Mouse (Mus musculus): ENCODE results near the gene Mcts2. TPM values are rescaled to one million over a fixed set of nuclear protein-coding genes. Genes with fewer than 3 reads are reported as not detected.

Mcts2 gene
- polyA plus RNA-seq, 1 experiment, result 0.82 TPM

DNA sequence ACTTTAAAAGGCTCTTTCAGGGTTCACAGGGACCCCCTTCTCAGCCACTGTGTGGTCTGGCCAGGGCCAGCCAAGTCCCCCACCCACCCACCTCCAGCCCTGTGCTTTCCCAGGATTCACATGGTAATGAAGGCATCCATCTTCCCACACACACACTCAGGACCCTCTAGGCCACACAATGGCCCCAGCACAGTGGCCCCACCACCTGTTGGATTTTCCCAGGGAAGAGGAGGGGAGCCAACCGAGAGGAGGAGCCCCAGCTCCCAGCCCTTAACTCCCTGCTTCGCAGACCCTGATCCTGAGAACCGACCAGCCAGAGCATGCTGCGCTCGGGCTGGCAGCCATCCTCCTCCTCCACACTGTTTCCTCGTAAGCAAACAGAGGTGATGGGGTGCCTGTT lies 31.2 kb downstream of the Mcts2 start:
- no peaks in the 10 kb centered on the region for H3K4me1 ChIP-seq (ENCODE audit: control insufficient read depth, insufficient read depth, low read length)
- no peak overlapping the region for H3K4me3 ChIP-seq (ENCODE audit: insufficient read depth, low read length)
- no peak overlapping the region for H3K27ac ChIP-seq (ENCODE audit: insufficient read depth, low read depth, low read length)
- no peak for TF ChIP-seq CTCF (IDR thresholded peaks at IDR 0.05; ENCODE audit: low read depth, low read length)
- TF ChIP-seq POLR2A (IDR thresholded peaks at IDR 0.05; ENCODE audit: borderline replicate concordance, low read depth, low read length), result no peak

DNA sequence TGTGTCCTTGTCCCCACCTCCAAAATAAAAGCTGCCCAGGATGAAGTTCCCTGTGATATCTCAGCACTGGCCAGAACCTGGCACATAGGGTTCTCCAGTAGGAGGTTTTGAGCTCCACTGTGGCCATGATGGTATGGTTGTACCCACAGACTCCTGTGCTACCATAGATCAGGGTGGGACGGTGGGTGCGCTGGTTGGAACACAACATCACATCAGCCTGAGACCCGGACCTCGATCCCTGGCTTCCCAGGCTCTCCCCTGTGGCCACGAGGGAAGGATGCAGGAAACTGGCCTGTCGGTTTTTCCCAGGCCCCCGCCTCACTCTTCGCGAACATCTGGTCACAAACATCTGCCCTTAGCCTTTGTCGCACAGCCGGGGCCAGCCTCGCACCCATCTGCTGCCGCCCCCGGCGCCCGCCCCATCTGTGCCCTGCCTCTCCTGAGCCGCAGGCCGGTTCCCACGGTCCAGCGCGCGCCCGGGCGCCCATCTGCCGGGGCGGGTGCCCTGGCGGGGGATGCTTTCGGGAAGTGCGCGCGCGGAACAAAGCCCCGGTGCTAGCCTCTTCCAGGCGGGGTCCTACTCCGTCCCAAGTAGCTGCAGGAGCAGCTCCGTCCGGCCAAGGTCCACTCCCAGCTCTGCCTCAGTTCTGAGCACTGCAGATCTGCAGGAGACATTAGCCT lies 37.0 kb downstream of the Mcts2 start:
- Histone ChIP-seq H3K27ac (ENCODE audit: insufficient read depth, low read depth, low read length) (no peak overlapping the region), H3K4me1 (ENCODE audit: control insufficient read depth, insufficient read depth, low read length) (no peaks in the 10 kb centered on the region), H3K4me3 (ENCODE audit: insufficient read depth, low read length) (no peak overlapping the region)
- TF ChIP-seq POLR2A (IDR thresholded peaks at IDR 0.05; ENCODE audit: borderline replicate concordance, low read depth, low read length), result no peak
- no peak for TF ChIP-seq CTCF (IDR thresholded peaks at IDR 0.05; ENCODE audit: low read depth, low read length)

DNA sequence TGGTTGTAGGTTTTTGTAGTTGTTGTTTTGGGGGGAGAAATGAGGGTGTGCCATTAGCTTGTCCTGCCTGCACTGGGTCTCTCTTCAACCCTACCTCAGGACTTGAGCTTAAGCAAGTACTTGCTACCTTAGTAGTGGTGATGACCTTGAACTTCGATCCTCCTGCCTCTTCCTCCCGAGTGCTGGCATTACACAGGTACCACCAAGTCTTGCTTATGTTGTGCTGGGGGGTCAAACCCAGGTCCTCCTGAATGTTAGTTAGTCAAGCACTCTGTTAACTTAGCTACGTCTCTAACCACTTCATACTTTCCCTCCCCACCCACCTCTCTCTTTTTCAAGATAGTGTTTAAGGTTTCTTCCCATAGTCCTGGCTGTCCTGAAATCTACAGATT lies 37.5 kb downstream of the Mcts2 start:
- TF ChIP-seq POLR2A (IDR thresholded peaks at IDR 0.05; ENCODE audit: borderline replicate concordance, low read depth, low read length), result no peak
- TF ChIP-seq CTCF (IDR thresholded peaks at IDR 0.05; ENCODE audit: low read depth, low read length), result no peak
- Histone ChIP-seq H3K4me3 (ENCODE audit: insufficient read depth, low read length) (no peak overlapping the region), H3K4me1 (ENCODE audit: control insufficient read depth, insufficient read depth, low read length) (no peaks in the 10 kb centered on the region), H3K27ac (ENCODE audit: insufficient read depth, low read depth, low read length) (no peak overlapping the region)

DNA sequence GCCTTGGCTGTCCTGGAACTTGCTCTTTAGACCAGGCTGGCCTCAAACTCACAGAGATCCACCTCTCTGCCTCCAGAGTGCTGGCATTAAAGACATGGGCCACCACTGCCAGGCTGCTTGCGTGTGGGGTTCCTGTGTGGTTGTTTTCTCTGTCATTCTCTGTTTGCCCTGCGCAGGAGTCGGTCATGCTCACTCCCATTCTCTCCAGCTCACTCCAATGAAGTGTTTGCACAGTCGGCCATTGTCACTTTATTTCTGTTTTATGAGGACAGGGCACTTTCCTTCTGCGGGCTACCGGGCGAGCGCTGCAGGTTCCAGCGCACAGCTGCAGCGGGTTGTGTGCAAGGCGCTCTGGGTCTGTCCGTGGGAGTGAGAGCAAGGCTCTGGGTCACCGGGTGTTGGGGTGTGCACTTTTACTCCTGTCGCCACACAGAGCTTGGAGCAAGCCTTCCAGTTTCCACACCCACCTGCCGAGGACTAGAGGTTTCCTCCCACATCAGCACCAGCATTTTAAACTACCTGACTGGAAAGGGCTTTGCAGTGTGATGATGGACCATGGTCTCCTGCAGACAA lies 38.4 kb downstream of the Mcts2 start:
- Histone ChIP-seq H3K27ac (ENCODE audit: insufficient read depth, low read depth, low read length) (no peak overlapping the region), H3K4me3 (ENCODE audit: insufficient read depth, low read length) (no peak overlapping the region), H3K4me1 (ENCODE audit: control insufficient read depth, insufficient read depth, low read length) (no peaks in the 10 kb centered on the region)
- TF ChIP-seq CTCF (IDR thresholded peaks at IDR 0.05; ENCODE audit: low read depth, low read length), result no peak
- TF ChIP-seq POLR2A (IDR thresholded peaks at IDR 0.05; ENCODE audit: borderline replicate concordance, low read depth, low read length), result no peak

DNA sequence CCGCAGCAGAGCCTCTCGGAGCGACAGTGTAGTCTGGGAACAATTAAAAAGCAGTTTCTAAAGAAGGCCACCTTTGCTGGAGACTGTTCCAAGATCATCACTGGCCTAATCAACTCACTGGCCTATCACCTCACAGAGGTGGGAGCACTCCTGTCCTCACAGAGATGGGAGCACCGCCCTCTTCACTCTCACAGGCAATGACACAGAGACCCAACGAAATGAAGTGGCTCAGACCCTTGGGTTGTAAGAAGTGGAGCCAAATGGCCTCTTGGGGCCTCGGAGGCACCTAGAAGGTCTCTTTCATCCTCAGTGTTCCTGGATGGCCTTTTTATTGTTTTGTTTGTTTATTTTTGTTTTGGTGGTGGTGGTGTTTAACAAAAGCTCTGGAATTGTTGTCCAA lies 39.4 kb downstream of the Mcts2 start:
- Histone ChIP-seq H3K4me1 (ENCODE audit: control insufficient read depth, insufficient read depth, low read length) (no peaks in the 10 kb centered on the region), H3K4me3 (ENCODE audit: insufficient read depth, low read length) (no peak overlapping the region), H3K27ac (ENCODE audit: insufficient read depth, low read depth, low read length) (no peak overlapping the region)
- TF ChIP-seq POLR2A (IDR thresholded peaks at IDR 0.05; ENCODE audit: borderline replicate concordance, low read depth, low read length), result no peak
- no peak for TF ChIP-seq CTCF (IDR thresholded peaks at IDR 0.05; ENCODE audit: low read depth, low read length)

DNA sequence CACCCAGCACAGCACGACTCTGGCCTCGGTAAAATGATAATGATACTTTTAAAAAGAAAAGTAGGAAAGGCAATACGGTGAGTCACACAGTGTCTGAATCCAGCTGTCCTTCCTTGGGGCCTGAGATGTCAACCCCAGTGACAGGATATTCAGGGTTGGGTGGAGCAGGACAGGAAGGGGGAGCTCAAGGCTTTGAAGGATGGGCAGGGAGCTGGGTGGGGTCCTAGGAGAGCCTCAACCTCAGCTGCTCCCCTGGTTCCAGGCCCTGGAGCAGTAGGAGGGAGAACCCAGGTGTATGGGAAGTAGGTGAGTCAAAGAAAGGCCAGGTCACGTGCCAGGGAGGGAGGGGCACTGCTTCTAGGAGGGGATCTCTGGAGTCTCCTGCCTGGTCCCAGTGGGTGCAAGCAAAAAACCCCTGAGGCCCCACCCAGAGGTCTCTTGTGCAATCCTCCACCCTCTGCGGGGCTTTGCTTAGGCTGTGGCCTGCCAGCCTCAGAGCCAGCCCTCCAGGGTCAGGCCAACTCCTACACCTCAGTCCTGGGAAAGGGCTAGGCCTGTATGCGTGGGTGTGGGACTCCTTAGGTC lies 40.0 kb downstream of the Mcts2 start:
- Histone ChIP-seq H3K27ac (ENCODE audit: insufficient read depth, low read depth, low read length) (no peak overlapping the region), H3K4me3 (ENCODE audit: insufficient read depth, low read length) (no peak overlapping the region), H3K4me1 (ENCODE audit: control insufficient read depth, insufficient read depth, low read length) (no peaks in the 10 kb centered on the region)
- TF ChIP-seq POLR2A (IDR thresholded peaks at IDR 0.05; ENCODE audit: borderline replicate concordance, low read depth, low read length) (no peak), CTCF (IDR thresholded peaks at IDR 0.05; ENCODE audit: low read depth, low read length) (no peak)

DNA sequence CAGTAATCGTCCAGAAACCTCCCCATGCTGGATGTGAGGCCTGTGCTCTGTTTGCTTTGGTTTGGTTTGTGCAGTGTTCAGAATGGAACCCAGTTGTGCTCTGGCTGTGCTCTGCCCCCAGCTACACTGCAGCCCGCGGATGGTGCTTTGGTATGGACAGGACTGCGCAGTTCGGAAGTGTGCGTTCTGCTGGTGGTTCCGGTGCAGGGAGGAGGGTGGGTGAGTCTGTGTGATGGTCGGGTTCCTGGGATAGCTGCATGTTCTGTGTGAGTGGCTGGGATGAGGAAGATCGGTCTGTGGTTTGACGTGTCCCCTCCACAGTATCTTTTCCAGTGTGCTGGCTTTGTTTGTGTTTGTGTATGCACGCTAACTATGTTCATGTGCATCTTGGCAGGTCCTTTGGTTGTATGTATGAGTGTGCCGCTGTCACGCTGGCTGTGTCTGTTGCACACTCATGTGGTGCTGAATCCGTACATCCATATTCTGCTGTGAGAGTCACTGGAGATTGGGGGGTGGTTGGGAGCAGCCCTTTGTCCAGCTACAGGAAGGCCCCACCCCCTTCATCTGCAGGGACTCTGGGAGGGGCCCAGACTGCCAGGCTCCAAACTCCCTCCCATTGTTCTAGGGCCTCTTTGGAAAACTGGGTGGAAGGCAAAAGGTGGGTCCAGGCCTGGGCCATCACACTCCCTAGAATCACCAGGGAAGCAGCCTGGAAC lies 41.1 kb downstream of the Mcts2 start:
- Histone ChIP-seq H3K4me3 (ENCODE audit: insufficient read depth, low read length) (no peak overlapping the region), H3K27ac (ENCODE audit: insufficient read depth, low read depth, low read length) (no peak overlapping the region), H3K4me1 (ENCODE audit: control insufficient read depth, insufficient read depth, low read length) (no peaks in the 10 kb centered on the region)
- TF ChIP-seq POLR2A (IDR thresholded peaks at IDR 0.05; ENCODE audit: borderline replicate concordance, low read depth, low read length), result no peak
- TF ChIP-seq CTCF (IDR thresholded peaks at IDR 0.05; ENCODE audit: low read depth, low read length), result no peak

DNA sequence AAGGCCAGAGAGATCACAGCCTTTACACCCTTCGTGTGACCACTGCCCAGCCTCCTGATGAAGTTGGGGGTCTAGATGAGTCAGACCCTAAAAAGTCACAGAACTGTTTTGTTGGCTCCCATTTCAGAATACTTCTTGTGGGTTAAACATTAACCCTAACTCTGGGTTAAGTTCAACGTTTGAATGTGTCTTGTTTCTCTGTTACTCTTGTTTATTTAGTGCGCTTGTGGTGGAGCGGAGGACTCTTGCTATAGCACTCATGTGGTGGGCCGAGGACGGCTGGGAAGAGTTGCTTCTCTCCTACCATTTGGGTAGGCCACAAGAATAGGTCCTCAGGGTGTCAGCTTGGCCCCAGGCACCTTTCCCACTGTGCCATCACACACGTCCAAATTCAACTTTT lies 41.8 kb downstream of the Mcts2 start:
- H3K4me3 ChIP-seq (ENCODE audit: insufficient read depth, low read length), result no peak overlapping the region
- no peaks in the 10 kb centered on the region for H3K4me1 ChIP-seq (ENCODE audit: control insufficient read depth, insufficient read depth, low read length)
- no peak overlapping the region for H3K27ac ChIP-seq (ENCODE audit: insufficient read depth, low read depth, low read length)
- TF ChIP-seq POLR2A (IDR thresholded peaks at IDR 0.05; ENCODE audit: borderline replicate concordance, low read depth, low read length) (no peak), CTCF (IDR thresholded peaks at IDR 0.05; ENCODE audit: low read depth, low read length) (no peak)

DNA sequence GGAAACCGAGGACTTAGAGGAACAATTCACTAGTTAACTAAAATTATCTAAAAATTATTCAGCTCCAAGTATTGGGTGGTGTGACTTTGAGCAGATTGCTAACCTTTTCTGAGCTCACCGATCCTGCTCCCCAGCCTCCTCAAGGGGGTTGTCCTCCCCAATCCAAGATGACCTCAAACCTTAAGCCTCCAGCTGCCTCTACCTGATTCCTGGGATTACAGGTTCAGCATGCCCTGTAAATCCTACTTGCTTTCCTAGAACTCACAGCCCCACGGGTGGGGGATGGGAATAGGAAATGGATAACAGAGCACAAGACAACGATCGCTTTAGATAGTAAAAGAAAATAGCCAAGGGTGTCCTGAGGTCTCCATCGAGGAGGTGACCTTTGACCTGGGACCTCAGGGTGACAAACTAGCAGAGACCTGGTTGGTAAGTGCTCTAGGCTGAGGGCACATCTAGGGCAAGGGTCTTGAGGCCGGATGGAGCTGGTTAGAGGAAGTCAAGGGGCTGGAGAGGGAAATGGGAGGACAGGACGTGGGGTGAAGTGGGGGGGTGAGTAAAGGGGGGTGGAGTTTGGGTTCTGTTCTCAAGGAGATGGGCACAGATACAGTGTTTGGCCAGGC lies 42.3 kb downstream of the Mcts2 start:
- no peak for TF ChIP-seq CTCF (IDR thresholded peaks at IDR 0.05; ENCODE audit: low read depth, low read length)
- no peak for TF ChIP-seq POLR2A (IDR thresholded peaks at IDR 0.05; ENCODE audit: borderline replicate concordance, low read depth, low read length)
- H3K27ac ChIP-seq (ENCODE audit: insufficient read depth, low read depth, low read length), result no peak overlapping the region
- no peak overlapping the region for H3K4me3 ChIP-seq (ENCODE audit: insufficient read depth, low read length)
- no peaks in the 10 kb centered on the region for H3K4me1 ChIP-seq (ENCODE audit: control insufficient read depth, insufficient read depth, low read length)

All from bone marrow macrophage, adult 2 months (primary cell).